Mouse (Mus musculus) midbrain, embryonic 15.5 days (tissue): ENCODE measurements around the gene Rgs14. TPM values are rescaled to one million over a fixed set of nuclear protein-coding genes. Genes with fewer than 3 reads are reported as not detected.

Experiments
- ATAC-seq: fragments of 200-750 bp; cut with Nextera tagmentation; replicated peaks from 2 replicates; pipeline ENCODE4 v1.8.0; 2017; ENCODE audit warnings: moderate TSS enrichment
- H3K27ac ChIP-seq: fragments of 300-500 bp; sonication (generic); 2 replicates; pipeline ENCODE4 v1.5.1; 2015; ENCODE audit warnings: mild to moderate bottlenecking, inconsistent platforms
- H3K27me3 ChIP-seq: fragments of 300-500 bp; sonication (generic); replicated peaks from 2 replicates; pipeline ENCODE4 v1.6.1; 2015; ENCODE audit warnings: inconsistent platforms
- H3K36me3 ChIP-seq: fragments of 300-500 bp; sonication (generic); replicated peaks from 2 replicates; pipeline ENCODE4 v1.6.1; 2015; ENCODE audit warnings: inconsistent platforms
- H3K4me1 ChIP-seq: fragments of 300-500 bp; sonication (generic); 2 replicates; pipeline ENCODE4 v1.6.1; 2015; ENCODE audit warnings: inconsistent platforms
- H3K4me2 ChIP-seq: fragments of 300-500 bp; sonication (generic); 2 replicates; pipeline ENCODE4 v1.6.1; 2015; ENCODE audit warnings: inconsistent platforms, mild to moderate bottlenecking, moderate library complexity
- H3K4me3 ChIP-seq: fragments of 300-500 bp; sonication (generic); 2 replicates; pipeline ENCODE4 v1.5.1; 2015; ENCODE audit warnings: mild to moderate bottlenecking, inconsistent platforms
- H3K9ac ChIP-seq: fragments of 300-500 bp; sonication (generic); 2 replicates; pipeline ENCODE4 v1.6.1; 2015; ENCODE audit warnings: mild to moderate bottlenecking, inconsistent platforms
- H3K9me3 ChIP-seq: fragments of 300-500 bp; sonication (generic); 2 replicates; pipeline ENCODE4 v1.6.1; 2016; ENCODE audit warnings: inconsistent platforms
- WGBS: fragments of 180-500 bp; shearing (Covaris S2); methylation state at CpG from one replicate; pipeline ENCODE4 v1.1.7; 2015; ENCODE audit warnings: mixed read lengths; 5-methylcytosine and 5-hydroxymethylcytosine counted together
- polyA plus RNA-seq: library from polyadenylated mRNA; unstranded; fragments of >200 nt; fragmentation: Nextera tagmentation; extraction: Ambion mirVana; gene quantifications from 2 replicates; pipeline ENCODE4 v1.2.1, GENCODE M21; 2015

Gene Rgs14
- polyA plus RNA-seq, 1 experiment from 2014 or later: 0.52 TPM

- Histone ChIP-seq H3K4me2 (peak overlapping the region; percentile 98), H3K9ac (peak overlapping the region; percentile 51), H3K9me3 (no peaks in the 10 kb centered on the region), H3K27ac (peak overlapping the region; percentile 78), H3K4me3 (peak overlapping the region; percentile 65), H3K36me3 (peaks cover 6% of the 10 kb centered on the region), H3K27me3 (no peaks in the 10 kb centered on the region), H3K4me1 (peaks cover 31% of the 10 kb centered on the region)
- no peak for ATAC-seq
- WGBS: 49% methylated on average over 14 of the region's 14 CpGs
These were observed 38.7 kb upstream of the Rgs14 start for GRCm38 (mm10) chr13:55330567-55331400.

- ATAC-seq: no peak
- Histone ChIP-seq H3K9me3 (no peaks in the 10 kb centered on the region), H3K4me1 (peaks cover 26% of the 10 kb centered on the region), H3K36me3 (no peaks in the 10 kb centered on the region), H3K27ac (no peak overlapping the region), H3K9ac (no peak overlapping the region), H3K27me3 (no peaks in the 10 kb centered on the region), H3K4me2 (no peak overlapping the region), H3K4me3 (no peak overlapping the region)
- 90% methylated on average over 3 of the region's 3 CpGs for WGBS
These were observed 37.2 kb upstream of the Rgs14 start for GRCm38 (mm10) chr13:55332331-55332730.

- Histone ChIP-seq H3K27ac (no peak overlapping the region), H3K4me2 (no peak overlapping the region), H3K9ac (no peak overlapping the region), H3K4me1 (peaks cover 4% of the 10 kb centered on the region; the same call in 1 of the 2 replicates), H3K27me3 (no peaks in the 10 kb centered on the region), H3K4me3 (no peak overlapping the region), H3K36me3 (no peaks in the 10 kb centered on the region), H3K9me3 (no peaks in the 10 kb centered on the region)
- 83% methylated on average over 4 of the region's 4 CpGs for WGBS
- ATAC-seq: no peak
These were observed 33.8 kb upstream of the Rgs14 start for GRCm38 (mm10) chr13:55335701-55336100.

- Histone ChIP-seq H3K27me3 (no peaks in the 10 kb centered on the region), H3K9me3 (no peaks in the 10 kb centered on the region), H3K4me1 (no peaks in the 10 kb centered on the region), H3K4me2 (no peak overlapping the region), H3K36me3 (no peaks in the 10 kb centered on the region), H3K9ac (no peak overlapping the region), H3K4me3 (no peak overlapping the region), H3K27ac (no peak overlapping the region)
- no peak for ATAC-seq
- 66% methylated on average over 10 of the region's 10 CpGs for WGBS
These were observed 32.1 kb upstream of the Rgs14 start for GRCm38 (mm10) chr13:55337341-55337975.

- H3K4me1 ChIP-seq: no peaks in the 10 kb centered on the region
- 60% methylated on average over 12 of the region's 12 CpGs for WGBS
- no peak overlapping the region for H3K4me2 ChIP-seq
- no peaks in the 10 kb centered on the region for H3K36me3 ChIP-seq
- no peaks in the 10 kb centered on the region for H3K9me3 ChIP-seq
- no peak for ATAC-seq
- no peak overlapping the region for H3K9ac ChIP-seq
- H3K27me3 ChIP-seq: no peaks in the 10 kb centered on the region
- H3K27ac ChIP-seq: no peak overlapping the region
- H3K4me3 ChIP-seq: no peak overlapping the region
These were observed 31.1 kb upstream of the Rgs14 start for GRCm38 (mm10) chr13:55338131-55339054.

- ATAC-seq: no peak
- no peak overlapping the region for H3K4me3 ChIP-seq
- H3K4me2 ChIP-seq: no peak overlapping the region
- peaks cover 8% of the 10 kb centered on the region; the same call in 1 of the 2 replicates for H3K36me3 ChIP-seq
- H3K9ac ChIP-seq: no peak overlapping the region
- H3K27me3 ChIP-seq: no peaks in the 10 kb centered on the region
- H3K4me1 ChIP-seq: no peaks in the 10 kb centered on the region
- 38% methylated on average over 2 of the region's 2 CpGs for WGBS
- H3K9me3 ChIP-seq: no peaks in the 10 kb centered on the region
- H3K27ac ChIP-seq: no peak overlapping the region
These were observed 30.3 kb upstream of the Rgs14 start for GRCm38 (mm10) chr13:55339259-55339658.

GRCm38 (mm10) chr13:55342469-55342868, 27.1 kb upstream of the Rgs14 start:
- ATAC-seq: no peak
- WGBS: 42% methylated on average over 11 of the region's 11 CpGs

GRCm38 (mm10) chr13:55344286-55344685, 25.2 kb upstream of the Rgs14 start:
- no peaks in the 10 kb centered on the region for H3K4me1 ChIP-seq
- peaks cover 52% of the 10 kb centered on the region for H3K36me3 ChIP-seq
- H3K27me3 ChIP-seq: no peaks in the 10 kb centered on the region
- H3K9me3 ChIP-seq: no peaks in the 10 kb centered on the region
- no peak overlapping the region for H3K4me3 ChIP-seq
- H3K9ac ChIP-seq: no peak overlapping the region
- no peak overlapping the region for H3K4me2 ChIP-seq
- no peak overlapping the region for H3K27ac ChIP-seq
- ATAC-seq: no peak
- WGBS: 90% methylated on average over 7 of the region's 7 CpGs

More at GRCm38 (mm10) chr13:55342469-55342868, 27.1 kb upstream of the Rgs14 start:
- Histone ChIP-seq H3K27me3 (no peaks in the 10 kb centered on the region), H3K4me2 (no peak overlapping the region), H3K4me1 (no peaks in the 10 kb centered on the region), H3K9ac (no peak overlapping the region), H3K4me3 (no peak overlapping the region), H3K27ac (no peak overlapping the region), H3K9me3 (no peaks in the 10 kb centered on the region), H3K36me3 (peaks cover 36% of the 10 kb centered on the region)

- ATAC-seq: no peak
- WGBS: 87% methylated on average over 11 of the region's 11 CpGs
- Histone ChIP-seq H3K4me1 (no peaks in the 10 kb centered on the region), H3K27me3 (no peaks in the 10 kb centered on the region), H3K4me3 (no peak overlapping the region), H3K9ac (no peak overlapping the region), H3K4me2 (no peak overlapping the region), H3K9me3 (no peaks in the 10 kb centered on the region), H3K27ac (no peak overlapping the region), H3K36me3 (peaks cover 71% of the 10 kb centered on the region)
These were observed 22.8 kb upstream of the Rgs14 start for GRCm38 (mm10) chr13:55346745-55347144.

GRCm38 (mm10) chr13:55361145-55361544, 8.4 kb upstream of the Rgs14 start:
- no peaks in the 10 kb centered on the region for H3K9me3 ChIP-seq
- no peak overlapping the region for H3K27ac ChIP-seq
- no peak overlapping the region for H3K9ac ChIP-seq
- H3K27me3 ChIP-seq: no peaks in the 10 kb centered on the region
- H3K4me1 ChIP-seq: peaks cover 23% of the 10 kb centered on the region
- peak overlapping the region; percentile 80 for H3K4me2 ChIP-seq
- peak overlapping the region; percentile 91 for H3K4me3 ChIP-seq
- no peaks in the 10 kb centered on the region; the same call in 1 of the 2 replicates for H3K36me3 ChIP-seq
- no peak for ATAC-seq

GRCm38 (mm10) chr13:55361974-55362452, 7.5 kb upstream of the Rgs14 start:
- H3K36me3 ChIP-seq: no peaks in the 10 kb centered on the region; the same call in 1 of the 2 replicates
- peak overlapping the region; percentile 80 for H3K4me2 ChIP-seq
- peak; percentile 68 for ATAC-seq
- peaks cover 23% of the 10 kb centered on the region for H3K4me1 ChIP-seq
- WGBS: 1% methylated on average over 32 of the region's 32 CpGs
- H3K9me3 ChIP-seq: no peaks in the 10 kb centered on the region
- H3K27me3 ChIP-seq: no peaks in the 10 kb centered on the region
- H3K27ac ChIP-seq: peak overlapping the region; percentile 86
- peak overlapping the region; percentile 91 for H3K9ac ChIP-seq
- peak overlapping the region; percentile 91 for H3K4me3 ChIP-seq
